Mouse (Mus musculus): ENCODE measurements around the gene Ints12.

GRCm38 (mm10) chr3:133090247-133091120 lies 1.2 kb upstream of the Ints12 start:
- TF ChIP-seq MAX (IDR thresholded peaks at IDR 0.05), result no peak
- TF ChIP-seq MYOD1 (IDR thresholded peaks at IDR 0.05; ENCODE audit: control insufficient read depth, insufficient read length, low read depth), result no peak
- TF ChIP-seq CTCF (IDR thresholded peaks at IDR 0.05; ENCODE audit: control insufficient read depth, insufficient read depth, insufficient read length), result no peak
- no peak for TF ChIP-seq USF1 (IDR thresholded peaks at IDR 0.05; ENCODE audit: low read depth)
- TF ChIP-seq FOSL1 (IDR thresholded peaks at IDR 0.05; ENCODE audit: insufficient read depth, low read length, poor library complexity, severe bottlenecking), result no peak
- TF ChIP-seq MYOG (IDR thresholded peaks at IDR 0.05; ENCODE audit: control insufficient read depth, extremely low read depth, insufficient read length), result no peak
- no peak for TF ChIP-seq CEBPB (IDR thresholded peaks at IDR 0.05; ENCODE audit: low read depth)
